Mouse (Mus musculus): ENCODE data around the gene Lrrc15. TPM values are rescaled to one million over a fixed set of nuclear protein-coding genes. Genes with fewer than 3 reads are reported as not detected.

The Lrrc15 gene
- not detected for polyA plus RNA-seq (2014; fragmentation: Illumina TruSeq; extraction: RNeasy Lipid Tissue Mini Kit (QIAGEN cat#74804); ENCODE audit: low replicate concordance)

DNA sequence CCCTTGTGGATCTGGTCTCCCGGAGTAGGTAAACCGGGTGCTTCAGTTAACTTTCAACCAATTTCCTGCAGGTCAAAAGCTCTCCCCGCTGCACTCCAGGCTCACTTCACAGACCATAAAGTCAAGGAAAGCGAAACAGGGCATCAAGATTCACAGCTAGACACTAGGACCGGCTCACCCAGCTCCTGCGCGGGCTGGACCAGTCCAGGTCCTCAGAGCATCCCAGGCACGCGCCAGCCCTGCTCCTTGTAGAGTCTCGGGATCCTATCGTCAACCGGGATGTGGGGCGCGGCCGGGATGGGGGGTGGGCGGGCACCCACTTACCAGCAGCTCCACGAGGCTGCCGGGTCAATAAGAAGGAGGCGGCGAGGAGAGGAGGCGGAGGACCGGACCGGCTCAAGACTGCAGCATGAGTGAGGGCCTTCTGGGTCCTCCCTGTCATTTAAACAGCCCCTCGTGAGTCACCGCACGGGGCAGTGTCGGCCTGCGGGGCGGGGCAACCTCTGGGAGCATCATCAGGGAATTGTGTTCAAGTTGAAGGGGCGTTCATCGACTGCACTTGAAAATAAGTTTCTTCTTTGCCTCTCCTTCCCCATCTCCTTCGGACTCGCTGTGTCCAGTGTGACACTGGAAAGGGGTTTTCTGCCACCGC is at the start of gene Lrrc15:
TSS of gene Lrrc15 (minus strand) at position 413 of the 652 bp plus-strand sequence.

DNA sequence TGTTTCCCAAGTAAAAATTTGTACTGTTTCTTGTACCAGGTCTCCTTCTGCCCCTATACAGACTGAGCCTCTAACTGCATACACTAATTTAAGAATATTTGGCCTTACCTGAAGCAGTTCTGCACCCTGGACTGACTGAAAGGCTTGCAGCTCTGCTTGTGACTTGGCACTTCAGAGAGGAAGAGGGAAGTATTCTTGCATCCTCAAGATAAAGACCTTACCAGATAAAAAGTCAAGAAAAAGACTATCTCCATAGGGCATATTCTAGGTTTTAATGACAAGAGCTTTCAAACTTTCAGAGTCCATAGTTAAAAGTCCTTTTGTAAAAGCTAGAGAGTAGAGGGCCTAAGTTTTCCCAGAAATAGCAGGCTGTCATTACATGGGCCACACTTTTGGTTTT is 27.6 kb upstream of the Lrrc15 start, which contains the start of gene Gp5:
TSS of gene Gp5 (minus strand) at position 133 of the 400 bp plus-strand sequence.

DNA sequence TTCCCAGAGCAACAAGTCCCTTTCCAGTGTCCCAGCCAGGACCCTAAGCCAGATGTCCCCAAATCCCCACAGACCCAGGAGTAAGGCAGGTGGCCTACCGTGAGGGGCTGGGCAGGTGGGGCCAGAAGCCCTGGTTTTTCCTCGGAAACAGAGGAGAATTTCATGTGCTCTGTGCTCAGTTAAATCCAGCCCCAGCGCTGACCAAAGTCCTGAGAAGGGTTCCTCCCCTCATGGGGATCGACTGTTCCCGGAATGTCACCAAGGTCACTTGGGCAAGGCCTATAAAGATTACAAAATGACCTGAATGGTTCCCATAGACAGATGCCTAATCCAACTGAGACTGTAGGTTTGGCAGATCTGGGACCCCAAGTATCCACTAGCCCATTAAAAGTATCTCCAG is 15.7 kb downstream of the Lrrc15 start, which contains the start of gene Cpn2:
TSS of gene Cpn2 (minus strand) at position 141 of the 400 bp plus-strand sequence.

Other genes with a start within 250 kb of the Lrrc15 start
- gene Hes1, start 218.9 kb downstream of the Lrrc15 start, polyA plus RNA-seq (2014; fragmentation: Illumina TruSeq; extraction: RNeasy Lipid Tissue Mini Kit (QIAGEN cat#74804); ENCODE audit: low replicate concordance) = 47.1 TPM
- gene Cpn2, start 15.8 kb downstream of the Lrrc15 start, polyA plus RNA-seq (2014; fragmentation: Illumina TruSeq; extraction: RNeasy Lipid Tissue Mini Kit (QIAGEN cat#74804); ENCODE audit: low replicate concordance) = not detected
- not detected for gene Gp5, start 27.5 kb upstream of the Lrrc15 start, polyA plus RNA-seq (2014; fragmentation: Illumina TruSeq; extraction: RNeasy Lipid Tissue Mini Kit (QIAGEN cat#74804); ENCODE audit: low replicate concordance)
- 115 TPM for gene Atp13a3, start 122.7 kb upstream of the Lrrc15 start, polyA plus RNA-seq (2014; fragmentation: Illumina TruSeq; extraction: RNeasy Lipid Tissue Mini Kit (QIAGEN cat#74804); ENCODE audit: low replicate concordance)

All from small intestine, adult 10 weeks (tissue).